Mouse (Mus musculus) embryonic facial prominence, embryonic 14.5 days (tissue): ENCODE measurements at regions not wholly inside any gene's neighbourhood (a gene's known extent, or its start where the extent isn't known, plus 50 kb on each side); places are given as distances from the start of the nearest gene placed in this dataset.

Experiments
- ATAC-seq: fragments of 200-750 bp; cut with Nextera tagmentation; 2 replicates; pipeline ENCODE4 v1.8.0; 2017; ENCODE audit warnings: low read depth, moderate number of reproducible peaks, moderate TSS enrichment
- DNase-seq: peaks from one replicate; pipeline ENCODE4 v3.0.0-alpha.2; 2015; ENCODE audit warnings: low spot score
- H3K27ac ChIP-seq: fragments of 300-500 bp; sonication (generic); replicated peaks from 2 replicates; pipeline ENCODE4 v1.5.1; 2014; ENCODE audit warnings: low read depth, mild to moderate bottlenecking, low read length, moderate library complexity
- H3K27me3 ChIP-seq: fragments of 300-500 bp; sonication (generic); replicated peaks from 2 replicates; pipeline ENCODE4 v1.6.1; 2014; ENCODE audit warnings: low read length; ENCODE audit not compliant: control insufficient read depth, insufficient read depth
- H3K36me3 ChIP-seq: fragments of 300-500 bp; sonication (generic); 2 replicates; pipeline ENCODE4 v1.6.1; 2014; ENCODE audit warnings: low read length, mixed read lengths; ENCODE audit not compliant: control insufficient read depth, insufficient read depth
- H3K4me1 ChIP-seq: fragments of 300-500 bp; sonication (generic); 2 replicates; pipeline ENCODE4 v1.6.1; 2014; ENCODE audit warnings: antibody characterized with exemption, low read length; ENCODE audit not compliant: control insufficient read depth, insufficient read depth
- H3K4me2 ChIP-seq: fragments of 300-500 bp; sonication (generic); 2 replicates; pipeline ENCODE4 v1.6.1; 2014; ENCODE audit warnings: low read depth, mild to moderate bottlenecking, low read length, moderate library complexity, mixed read lengths
- H3K4me3 ChIP-seq: fragments of 300-500 bp; sonication (generic); 2 replicates; pipeline ENCODE4 v1.5.1; 2014; ENCODE audit warnings: low read depth, mild to moderate bottlenecking, low read length
- H3K9ac ChIP-seq: fragments of 300-500 bp; sonication (generic); 2 replicates; pipeline ENCODE4 v1.6.1; 2014; ENCODE audit warnings: low read depth, mild to moderate bottlenecking, low read length, moderate library complexity, mixed read lengths
- H3K9me3 ChIP-seq: fragments of 300-500 bp; sonication (generic); 2 replicates; pipeline ENCODE4 v1.6.1; 2016; ENCODE audit warnings: low read length; ENCODE audit not compliant: control insufficient read depth
- WGBS: fragments of 180-500 bp; shearing (Covaris S2); extraction: QIAGEN DNeasy Blood & Tissue Kit; methylation state at CpG from one replicate; pipeline ENCODE4 v1.1.7; 2014; 5-methylcytosine and 5-hydroxymethylcytosine counted together

DNA sequence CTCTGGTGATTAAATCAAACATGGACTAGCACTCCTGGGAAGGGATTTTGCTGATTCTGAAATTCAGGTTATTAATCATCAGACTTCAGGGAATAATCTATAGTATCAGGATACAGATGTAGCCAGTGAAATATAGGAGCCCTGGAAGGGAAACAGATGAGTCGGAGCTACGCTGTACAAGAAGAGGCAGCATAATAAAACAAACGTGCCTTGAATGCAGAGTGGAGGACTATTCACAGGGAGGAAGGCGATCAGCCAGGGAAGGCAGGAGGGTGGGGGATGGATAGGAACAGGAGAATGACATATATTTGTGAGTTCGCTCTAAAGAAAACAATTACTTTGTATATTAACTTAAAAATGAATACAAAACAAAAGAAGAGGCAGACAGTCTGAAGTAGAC, 286.6 kb upstream of the Got2 start:
- Histone ChIP-seq H3K9me3 (no peaks in the 10 kb centered on the region), H3K4me2 (no peak overlapping the region), H3K36me3 (no peaks in the 10 kb centered on the region), H3K27ac (no peak overlapping the region), H3K9ac (no peak overlapping the region), H3K27me3 (no peaks in the 10 kb centered on the region), H3K4me3 (no peak overlapping the region), H3K4me1 (no peaks in the 10 kb centered on the region)
- ATAC-seq = no peak
- peak; percentile 9 for DNase-seq
- 65% methylated on average over 5 of the region's 5 CpGs for WGBS

DNA sequence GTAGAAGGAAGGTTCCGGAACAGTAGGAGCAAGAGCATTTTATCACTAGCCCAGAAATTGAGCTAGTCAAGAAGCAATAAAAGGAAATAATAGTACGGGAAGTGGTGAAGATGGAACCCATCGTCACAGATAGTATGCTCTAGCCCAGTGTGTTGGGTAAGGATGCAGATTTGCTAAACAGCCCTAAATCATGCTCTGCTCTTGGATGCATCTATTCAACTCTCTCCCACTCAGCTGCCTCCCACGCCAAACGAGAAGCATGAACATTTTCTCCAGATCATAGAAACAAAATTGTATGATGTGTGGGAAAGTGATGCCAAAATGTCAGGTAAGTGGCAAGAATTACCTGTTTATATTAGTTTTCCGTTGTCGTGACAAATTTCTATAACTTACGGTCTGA, 276.6 kb upstream of the Got2 start:
- Histone ChIP-seq H3K4me1 (no peaks in the 10 kb centered on the region), H3K27ac (no peak overlapping the region), H3K36me3 (no peaks in the 10 kb centered on the region), H3K9me3 (no peaks in the 10 kb centered on the region), H3K4me2 (no peak overlapping the region), H3K27me3 (no peaks in the 10 kb centered on the region), H3K9ac (no peak overlapping the region), H3K4me3 (no peak overlapping the region)
- DNase-seq (no peak), ATAC-seq (no peak)
- 89% methylated on average over 8 of the region's 8 CpGs for WGBS

DNA sequence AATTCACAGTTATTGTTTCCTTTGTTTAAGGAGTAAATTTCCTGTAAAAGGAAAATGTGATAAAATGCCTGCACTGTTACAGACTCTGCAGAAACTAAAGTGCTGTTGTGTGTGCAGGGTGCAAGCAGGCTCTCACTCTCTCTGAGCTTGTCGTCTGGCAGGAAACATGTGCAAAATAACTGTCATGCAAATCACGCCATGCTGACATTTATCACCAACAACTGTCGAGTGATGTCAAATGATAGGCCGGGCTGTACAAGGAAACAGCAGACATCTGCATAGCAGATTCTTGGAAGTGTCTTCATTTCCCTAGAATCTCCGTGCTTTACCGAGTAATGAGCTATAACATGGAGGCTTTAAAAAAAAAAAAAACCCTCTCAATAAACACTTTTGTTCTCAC, 271.6 kb upstream of the Got2 start:
- no peak for ATAC-seq
- Histone ChIP-seq H3K4me2 (no peak overlapping the region), H3K9ac (no peak overlapping the region), H3K4me1 (no peaks in the 10 kb centered on the region), H3K9me3 (no peaks in the 10 kb centered on the region), H3K36me3 (no peaks in the 10 kb centered on the region), H3K4me3 (no peak overlapping the region), H3K27me3 (no peaks in the 10 kb centered on the region), H3K27ac (no peak overlapping the region)
- 39% methylated on average over 6 of the region's 6 CpGs for WGBS
- DNase-seq = peak; percentile 58

DNA sequence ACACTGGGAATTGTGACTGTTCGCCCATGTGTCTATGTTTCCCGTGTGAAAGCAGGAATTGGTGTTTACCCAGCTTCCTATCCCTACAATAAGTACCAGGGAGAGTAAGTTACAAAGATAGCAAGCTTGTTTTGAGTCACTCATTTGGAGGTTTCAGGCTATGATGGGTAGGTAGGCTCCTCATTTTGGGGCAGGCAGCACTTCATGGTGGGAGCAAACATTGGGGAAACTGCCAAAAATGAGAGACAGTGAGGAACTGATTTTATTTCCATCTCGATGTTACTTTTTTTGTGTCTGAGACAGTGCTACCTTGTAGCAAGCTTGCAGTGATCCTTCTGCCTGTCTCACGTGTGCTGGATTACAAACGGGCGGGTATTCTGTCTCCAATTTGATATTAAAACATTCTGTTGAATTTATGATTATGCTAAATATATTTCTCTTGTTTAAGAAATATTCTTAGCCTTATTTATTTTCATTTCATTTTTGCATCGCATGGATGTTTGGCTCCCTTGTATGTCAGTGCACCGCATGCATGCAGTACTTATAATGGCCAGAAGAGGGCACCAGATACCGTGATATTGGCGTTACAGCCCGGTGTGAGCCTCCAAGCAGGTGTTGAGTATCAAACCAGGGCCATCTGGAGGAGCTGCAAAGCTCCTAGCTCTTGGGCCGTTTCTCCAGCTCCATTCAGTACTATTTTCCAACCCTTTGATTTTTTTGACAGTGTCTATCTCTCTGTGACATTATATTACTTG, 264.3 kb upstream of the Got2 start:
- H3K9me3 ChIP-seq = no peaks in the 10 kb centered on the region
- H3K4me3 ChIP-seq = no peak overlapping the region
- no peak for ATAC-seq
- H3K9ac ChIP-seq = no peak overlapping the region
- DNase-seq = no peak
- H3K27ac ChIP-seq = no peak overlapping the region
- 38% methylated on average over 12 of the region's 12 CpGs for WGBS
- H3K4me1 ChIP-seq = no peaks in the 10 kb centered on the region
- no peak overlapping the region for H3K4me2 ChIP-seq
- no peaks in the 10 kb centered on the region for H3K36me3 ChIP-seq
- H3K27me3 ChIP-seq = no peaks in the 10 kb centered on the region

DNA sequence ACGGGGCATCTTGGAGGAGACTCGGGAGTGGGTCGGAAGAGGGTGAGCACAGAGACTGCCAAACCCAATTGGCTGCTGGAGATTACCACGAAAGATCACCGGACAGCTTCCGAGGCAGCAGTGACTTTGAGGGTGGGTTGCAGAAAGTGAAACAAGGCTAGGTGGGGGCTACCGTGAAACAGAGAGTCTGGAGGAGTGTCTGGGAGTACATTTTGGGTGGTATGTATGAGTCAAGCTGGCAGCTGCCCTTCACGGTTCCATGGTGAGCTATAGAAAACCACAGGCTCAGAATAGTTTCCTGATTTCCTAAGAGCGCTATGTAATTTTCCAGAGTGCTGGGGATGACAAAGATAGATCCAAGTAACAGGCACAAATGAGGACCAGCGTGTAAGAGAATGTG, 263.7 kb upstream of the Got2 start:
- Histone ChIP-seq H3K27me3 (no peaks in the 10 kb centered on the region), H3K9ac (no peak overlapping the region), H3K4me1 (no peaks in the 10 kb centered on the region), H3K27ac (no peak overlapping the region), H3K4me2 (no peak overlapping the region), H3K9me3 (no peaks in the 10 kb centered on the region), H3K4me3 (no peak overlapping the region), H3K36me3 (no peaks in the 10 kb centered on the region)
- no peak for ATAC-seq
- peak; percentile 9 for DNase-seq
- 74% methylated on average over 10 of the region's 10 CpGs for WGBS

DNA sequence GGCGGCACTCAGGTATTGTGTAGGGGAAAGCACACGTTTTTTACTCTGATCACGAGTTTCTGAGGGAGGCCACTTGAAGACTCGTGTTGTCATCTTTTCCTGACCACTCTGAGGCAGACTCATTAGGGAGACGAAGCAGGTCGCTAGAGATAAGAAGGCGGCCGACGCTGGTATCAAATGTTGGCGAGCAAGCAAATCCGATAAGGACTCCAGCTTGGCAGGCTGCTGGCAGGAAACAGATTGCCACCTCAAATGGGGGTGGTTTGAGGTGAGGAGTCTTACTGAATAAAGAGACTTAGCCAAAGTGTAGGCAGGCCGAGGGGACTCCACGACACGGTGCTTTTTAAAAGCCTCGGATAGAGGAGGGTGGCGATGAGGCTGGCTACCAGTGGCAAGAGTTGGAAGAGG, 262.7 kb upstream of the Got2 start:
- DNase-seq (no peak), ATAC-seq (no peak)
- 86% methylated on average over 16 of the region's 16 CpGs for WGBS
- H3K4me2 ChIP-seq = no peak overlapping the region
- no peak overlapping the region for H3K9ac ChIP-seq
- H3K36me3 ChIP-seq = no peaks in the 10 kb centered on the region
- no peaks in the 10 kb centered on the region for H3K27me3 ChIP-seq
- H3K4me3 ChIP-seq = no peak overlapping the region
- H3K4me1 ChIP-seq = no peaks in the 10 kb centered on the region
- no peak overlapping the region for H3K27ac ChIP-seq
- H3K9me3 ChIP-seq = no peaks in the 10 kb centered on the region

DNA sequence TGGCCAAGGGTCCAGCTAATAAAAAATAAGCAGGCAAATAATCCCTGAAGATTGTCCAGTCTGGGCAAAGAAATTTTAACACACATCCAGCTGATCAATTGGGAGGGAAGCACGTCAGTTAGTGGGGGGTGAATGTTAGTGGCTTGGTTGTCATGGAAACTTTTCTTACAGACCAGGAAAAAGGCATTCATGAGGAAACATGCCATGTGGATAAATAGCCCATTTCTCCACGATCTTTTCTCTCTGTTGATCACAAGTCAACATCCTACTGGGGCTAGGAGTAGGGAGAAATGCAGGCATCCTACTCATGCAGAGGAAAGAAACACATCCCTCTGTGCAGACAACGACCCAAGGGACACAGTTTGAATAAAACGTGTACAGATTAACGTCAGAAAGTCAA, 243.8 kb upstream of the Got2 start:
- WGBS = 55% methylated on average over 5 of the region's 5 CpGs
- ATAC-seq = no peak
- H3K27ac ChIP-seq = no peak overlapping the region
- no peak overlapping the region for H3K4me3 ChIP-seq
- H3K27me3 ChIP-seq = no peaks in the 10 kb centered on the region
- no peaks in the 10 kb centered on the region for H3K9me3 ChIP-seq
- no peak for DNase-seq
- no peaks in the 10 kb centered on the region for H3K4me1 ChIP-seq
- no peak overlapping the region for H3K9ac ChIP-seq
- H3K4me2 ChIP-seq = no peak overlapping the region
- H3K36me3 ChIP-seq = no peaks in the 10 kb centered on the region

DNA sequence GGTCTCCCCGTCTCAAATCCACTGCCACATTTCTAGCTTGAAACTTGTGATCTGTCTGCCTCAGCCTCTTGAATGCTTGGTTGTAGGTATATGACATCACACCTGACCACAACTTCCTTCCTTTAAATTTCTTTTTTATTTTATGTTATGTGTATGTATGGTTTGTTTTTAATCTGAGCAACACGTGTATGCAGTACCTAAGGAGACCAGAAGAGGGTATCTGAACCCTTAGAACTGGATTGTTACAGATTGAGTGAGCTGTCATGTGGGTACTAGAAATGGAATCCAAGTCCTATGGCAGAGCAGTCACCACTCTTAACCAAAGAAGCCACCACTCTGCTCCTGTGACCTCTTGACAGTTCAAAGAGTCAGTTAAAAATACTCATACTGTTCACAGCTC, 240.0 kb upstream of the Got2 start:
- ATAC-seq (no peak), DNase-seq (no peak)
- Histone ChIP-seq H3K27me3 (no peaks in the 10 kb centered on the region), H3K4me2 (no peak overlapping the region), H3K4me1 (no peaks in the 10 kb centered on the region), H3K4me3 (no peak overlapping the region), H3K9ac (no peak overlapping the region), H3K36me3 (no peaks in the 10 kb centered on the region), H3K9me3 (no peaks in the 10 kb centered on the region), H3K27ac (no peak overlapping the region)
- WGBS = 70% methylated on average over 2 of the region's 2 CpGs

DNA sequence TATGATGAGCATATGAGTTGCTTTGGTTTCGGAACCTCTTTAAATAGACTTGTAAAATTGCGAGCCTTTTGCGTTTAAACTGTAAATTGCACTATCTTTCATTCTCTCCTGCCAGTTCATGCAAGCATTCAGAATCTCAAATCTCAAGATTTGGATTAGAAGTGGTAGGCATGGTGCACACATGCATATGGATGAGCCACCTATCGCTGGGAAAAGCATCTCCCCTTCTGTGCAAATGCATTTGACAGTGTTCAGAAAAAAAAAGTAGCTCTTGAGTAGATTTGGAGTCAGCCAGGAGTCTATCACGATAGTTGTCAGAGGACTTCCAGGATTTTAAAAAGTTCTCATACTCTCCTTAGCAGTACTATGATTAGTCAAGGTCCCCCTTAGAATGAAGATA, 212.5 kb upstream of the Got2 start:
- no peaks in the 10 kb centered on the region for H3K27me3 ChIP-seq
- DNase-seq (no peak), ATAC-seq (no peak)
- no peaks in the 10 kb centered on the region for H3K4me1 ChIP-seq
- no peaks in the 10 kb centered on the region for H3K36me3 ChIP-seq
- WGBS = 78% methylated on average over 5 of the region's 5 CpGs
- no peak overlapping the region for H3K27ac ChIP-seq
- H3K9ac ChIP-seq = no peak overlapping the region
- H3K9me3 ChIP-seq = no peaks in the 10 kb centered on the region
- no peak overlapping the region for H3K4me3 ChIP-seq
- no peak overlapping the region for H3K4me2 ChIP-seq
